Mouse (Mus musculus): ENCODE results near the gene Gm5157. TPM values are rescaled to one million over a fixed set of nuclear protein-coding genes. Genes with fewer than 3 reads are reported as not detected.
"Not testable (repeated sequence)": the region's sequence is repeated elsewhere in the genome, so short reads cannot be mapped to it uniquely, and the experiment has no call there.

Gm5157 gene
- not detected in 2 replicates for polyA plus RNA-seq (2015; fragmentation: Nextera tagmentation; extraction: Ambion mirVana)

- not testable (repeated sequence) for ATAC-seq (ENCODE audit: insufficient read depth); H3K36me3 ChIP-seq (replicated peaks); H3K9ac ChIP-seq; H3K4me3 ChIP-seq (replicated peaks); H3K27ac ChIP-seq (replicated peaks); H3K4me1 ChIP-seq (replicated peaks); H3K9me3 ChIP-seq (replicated peaks); H3K4me2 ChIP-seq; H3K27me3 ChIP-seq
- 7% methylated on average over 1 of the region's 2 CpGs for WGBS (ENCODE audit: insufficient replicate concordance)
These were observed at the start of gene Gm5157 for GRCm38 (mm10) chr7:21190323-21190722. Gm5157 (minus strand) TSS chr7:21190423.

GRCm38 (mm10) chr7:21161885-21162284, 28.3 kb downstream of the Gm5157 start, which contains the start of gene Vmn1r123:
Vmn1r123 (plus strand) TSS chr7:21162185.
- not testable (repeated sequence) for H3K4me1 ChIP-seq (replicated peaks); H3K9ac ChIP-seq; H3K27ac ChIP-seq (replicated peaks); H3K4me3 ChIP-seq (replicated peaks); H3K4me2 ChIP-seq; H3K9me3 ChIP-seq (replicated peaks); ATAC-seq (ENCODE audit: insufficient read depth); H3K36me3 ChIP-seq (replicated peaks); H3K27me3 ChIP-seq
- 6% methylated on average over 1 of the region's 3 CpGs for WGBS (ENCODE audit: insufficient replicate concordance)

Other genes with a start within 250 kb of the Gm5157 start
- not detected in 2 replicates for gene Vmn1r119, start 178.0 kb downstream of the Gm5157 start, polyA plus RNA-seq (2015; fragmentation: Nextera tagmentation; extraction: Ambion mirVana)
- not detected in 2 replicates for gene Vmn1r120, start 136.6 kb downstream of the Gm5157 start, polyA plus RNA-seq (2015; fragmentation: Nextera tagmentation; extraction: Ambion mirVana)
- not detected in 2 replicates for gene Vmn1r121, start 91.9 kb downstream of the Gm5157 start, polyA plus RNA-seq (2015; fragmentation: Nextera tagmentation; extraction: Ambion mirVana)
- gene Vmn1r122, start 56.3 kb downstream of the Gm5157 start, polyA plus RNA-seq (2015; fragmentation: Nextera tagmentation; extraction: Ambion mirVana), result not detected in 2 replicates
- gene Vmn1r123, start 28.2 kb downstream of the Gm5157 start, polyA plus RNA-seq (2015; fragmentation: Nextera tagmentation; extraction: Ambion mirVana), result not detected in 2 replicates
- gene Vmn1r124, start 70.2 kb upstream of the Gm5157 start, polyA plus RNA-seq (2015; fragmentation: Nextera tagmentation; extraction: Ambion mirVana), result not detected in 2 replicates
- not detected in 2 replicates for gene Vmn1r125, start 81.8 kb upstream of the Gm5157 start, polyA plus RNA-seq (2015; fragmentation: Nextera tagmentation; extraction: Ambion mirVana)
- gene Vmn1r126, start 111.0 kb upstream of the Gm5157 start, polyA plus RNA-seq (2015; fragmentation: Nextera tagmentation; extraction: Ambion mirVana), result not detected in 2 replicates
- gene Vmn1r127, start 129.4 kb upstream of the Gm5157 start, polyA plus RNA-seq (2015; fragmentation: Nextera tagmentation; extraction: Ambion mirVana), result not detected in 2 replicates
- not detected in 2 replicates for gene Vmn1r128, start 158.9 kb upstream of the Gm5157 start, polyA plus RNA-seq (2015; fragmentation: Nextera tagmentation; extraction: Ambion mirVana)
- not detected in 2 replicates for gene Vmn1r129, start 170.9 kb upstream of the Gm5157 start, polyA plus RNA-seq (2015; fragmentation: Nextera tagmentation; extraction: Ambion mirVana)
- gene Gm6882, start 242.3 kb upstream of the Gm5157 start, polyA plus RNA-seq (2015; fragmentation: Nextera tagmentation; extraction: Ambion mirVana), result not detected in 2 replicates